Mouse (Mus musculus) midbrain, embryonic 11.5 days (tissue): ENCODE measurements around the gene Mlip. TPM values are rescaled to one million over a fixed set of nuclear protein-coding genes. Genes with fewer than 3 reads are reported as not detected.

Experiments
- ATAC-seq: fragments of 200-750 bp; cut with Nextera tagmentation; 2 replicates; pipeline ENCODE4 v1.8.0; 2017; ENCODE audit warnings: moderate TSS enrichment, moderate library complexity; ENCODE audit not compliant: low FRiP score
- DNase-seq: peaks from one replicate; pipeline ENCODE4 v3.0.0; 2015; ENCODE audit warnings: low spot score; ENCODE audit errors: missing footprints
- H3K27ac ChIP-seq: fragments of 300-500 bp; sonication (generic); 2 replicates; pipeline ENCODE4 v1.5.1; 2014; ENCODE audit warnings: low read depth, low read length
- H3K27me3 ChIP-seq: fragments of 300-500 bp; sonication (generic); 2 replicates; pipeline ENCODE4 v1.6.1; 2014; ENCODE audit warnings: mild to moderate bottlenecking, low read length, moderate library complexity, mixed read lengths; ENCODE audit not compliant: control insufficient read depth, insufficient read depth
- H3K36me3 ChIP-seq: fragments of 300-500 bp; sonication (generic); 2 replicates; pipeline ENCODE4 v1.6.1; 2014; ENCODE audit warnings: mild to moderate bottlenecking, low read length, moderate library complexity, mixed read lengths; ENCODE audit not compliant: control insufficient read depth, insufficient read depth
- H3K4me1 ChIP-seq: fragments of 300-500 bp; sonication (generic); 2 replicates; pipeline ENCODE4 v1.6.1; 2014; ENCODE audit warnings: low read length; ENCODE audit not compliant: control insufficient read depth, insufficient read depth
- H3K4me2 ChIP-seq: fragments of 300-500 bp; sonication (generic); 2 replicates; pipeline ENCODE4 v1.6.1; 2014; ENCODE audit warnings: mild to moderate bottlenecking, moderate library complexity
- H3K4me3 ChIP-seq: fragments of 300-500 bp; sonication (generic); 2 replicates; pipeline ENCODE4 v1.5.1; 2014; ENCODE audit warnings: low read depth, low read length
- H3K9ac ChIP-seq: fragments of 300-500 bp; sonication (generic); 2 replicates; pipeline ENCODE4 v1.6.1; 2014; ENCODE audit warnings: low read length
- H3K9me3 ChIP-seq: fragments of 300-500 bp; sonication (generic); 2 replicates; pipeline ENCODE4 v1.6.1; 2016; ENCODE audit warnings: low read length; ENCODE audit not compliant: control insufficient read depth
- WGBS: fragments of 180-500 bp; shearing (Covaris S2); extraction: QIAGEN DNeasy Blood & Tissue Kit; methylation state at CpG from one replicate; pipeline ENCODE4 v1.1.7; 2014; 5-methylcytosine and 5-hydroxymethylcytosine counted together
- polyA plus RNA-seq: library from polyadenylated mRNA; unstranded; fragments of >200 nt; fragmentation: Nextera tagmentation; extraction: Ambion mirVana; gene quantifications from 2 replicates; pipeline ENCODE4 v1.2.1, GENCODE M21; 2014

Mlip gene
- 0.63 TPM in 1 of 2 replicates, not detected in the other for polyA plus RNA-seq

- H3K4me1 ChIP-seq = no peaks in the 10 kb centered on the region
- no peak within 1 kb of the TSS for H3K9ac ChIP-seq
- H3K9me3 ChIP-seq = no peaks in the 10 kb centered on the region
- H3K27ac ChIP-seq = no peak within 1 kb of the TSS
- no peak within 1 kb of the TSS for H3K4me2 ChIP-seq
- 81% methylated on average over 14 of the region's 14 CpGs for WGBS
- no peak within 1 kb of the TSS for H3K4me3 ChIP-seq
- ATAC-seq (no peak), DNase-seq (peak; percentile 68)
- no peaks in the 10 kb centered on the region for H3K27me3 ChIP-seq
- no peaks in the 10 kb centered on the region for H3K36me3 ChIP-seq
These were observed at the start of gene Mlip for GRCm38 (mm10) chr9:77352432-77353175. TSS of gene Mlip (minus strand) at chr9:77352969.

- 92% methylated on average over 5 of the region's 5 CpGs for WGBS
- no peak overlapping the region for H3K27ac ChIP-seq
- no peaks in the 10 kb centered on the region for H3K9me3 ChIP-seq
- no peak overlapping the region for H3K4me3 ChIP-seq
- no peaks in the 10 kb centered on the region for H3K27me3 ChIP-seq
- no peak overlapping the region for H3K4me2 ChIP-seq
- DNase-seq (peak; percentile 61), ATAC-seq (no peak)
- no peaks in the 10 kb centered on the region for H3K36me3 ChIP-seq
- no peak overlapping the region for H3K9ac ChIP-seq
- no peaks in the 10 kb centered on the region; the same call in 1 of the 2 replicates for H3K4me1 ChIP-seq
These were observed 47.0 kb upstream of the Mlip start for GRCm38 (mm10) chr9:77399801-77400200.

GRCm38 (mm10) chr9:77398856-77399631 is 46.3 kb upstream of the Mlip start:
- Histone ChIP-seq H3K4me2 (no peak overlapping the region), H3K9ac (no peak overlapping the region), H3K4me3 (no peak overlapping the region), H3K36me3 (no peaks in the 10 kb centered on the region), H3K4me1 (no peaks in the 10 kb centered on the region; the same call in 1 of the 2 replicates), H3K27ac (no peak overlapping the region), H3K9me3 (no peaks in the 10 kb centered on the region), H3K27me3 (no peaks in the 10 kb centered on the region)
- ATAC-seq (no peak; the same call in 1 of the 2 replicates), DNase-seq (peak; percentile 85)
- WGBS = 62% methylated on average over 13 of the region's 13 CpGs

GRCm38 (mm10) chr9:77397027-77397426 is 44.3 kb upstream of the Mlip start:
- 77% methylated on average over 4 of the region's 4 CpGs for WGBS
- no peak for ATAC-seq
- H3K36me3 ChIP-seq = no peaks in the 10 kb centered on the region
- DNase-seq = peak; percentile 51
- no peak overlapping the region for H3K27ac ChIP-seq
- H3K27me3 ChIP-seq = no peaks in the 10 kb centered on the region
- H3K9ac ChIP-seq = no peak overlapping the region
- no peaks in the 10 kb centered on the region for H3K9me3 ChIP-seq
- H3K4me3 ChIP-seq = no peak overlapping the region
- no peak overlapping the region for H3K4me2 ChIP-seq
- no peaks in the 10 kb centered on the region; the same call in 1 of the 2 replicates for H3K4me1 ChIP-seq

- no peaks in the 10 kb centered on the region for H3K27me3 ChIP-seq
- H3K9ac ChIP-seq = no peak overlapping the region
- H3K4me1 ChIP-seq = no peaks in the 10 kb centered on the region
- H3K36me3 ChIP-seq = no peaks in the 10 kb centered on the region
- H3K4me3 ChIP-seq = no peak overlapping the region
- ATAC-seq (no peak), DNase-seq (peak; percentile 67)
- WGBS = 90% methylated on average over 10 of the region's 10 CpGs
- H3K27ac ChIP-seq = no peak overlapping the region
- no peaks in the 10 kb centered on the region for H3K9me3 ChIP-seq
- no peak overlapping the region for H3K4me2 ChIP-seq
These were observed 38.5 kb upstream of the Mlip start for GRCm38 (mm10) chr9:77391248-77391647.

GRCm38 (mm10) chr9:77388956-77389355 is 36.2 kb upstream of the Mlip start:
- Histone ChIP-seq H3K36me3 (no peaks in the 10 kb centered on the region), H3K27me3 (no peaks in the 10 kb centered on the region), H3K9ac (no peak overlapping the region), H3K4me3 (no peak overlapping the region), H3K27ac (no peak overlapping the region), H3K4me2 (no peak overlapping the region), H3K4me1 (no peaks in the 10 kb centered on the region), H3K9me3 (no peaks in the 10 kb centered on the region)
- 90% methylated on average over 8 of the region's 8 CpGs for WGBS
- ATAC-seq (no peak), DNase-seq (no peak)

- Histone ChIP-seq H3K27me3 (no peaks in the 10 kb centered on the region), H3K36me3 (no peaks in the 10 kb centered on the region), H3K4me3 (no peak overlapping the region), H3K27ac (no peak overlapping the region), H3K9me3 (no peaks in the 10 kb centered on the region), H3K4me2 (no peak overlapping the region), H3K9ac (no peak overlapping the region), H3K4me1 (no peaks in the 10 kb centered on the region)
- ATAC-seq (no peak; the same call in 1 of the 2 replicates), DNase-seq (peak; percentile 88)
- 38% methylated on average over 1 of the region's 1 CpGs for WGBS
These were observed 34.0 kb upstream of the Mlip start for GRCm38 (mm10) chr9:77386751-77387150.

GRCm38 (mm10) chr9:77385611-77386010 is 32.8 kb upstream of the Mlip start:
- Histone ChIP-seq H3K27me3 (no peaks in the 10 kb centered on the region), H3K4me3 (no peak overlapping the region), H3K4me2 (no peak overlapping the region), H3K9ac (no peak overlapping the region), H3K9me3 (no peaks in the 10 kb centered on the region), H3K27ac (no peak overlapping the region), H3K36me3 (no peaks in the 10 kb centered on the region), H3K4me1 (no peaks in the 10 kb centered on the region)
- ATAC-seq = no peak
- WGBS = 91% methylated on average over 12 of the region's 12 CpGs
- peak; percentile 59 for DNase-seq

- no peak for DNase-seq
- Histone ChIP-seq H3K4me3 (no peak overlapping the region), H3K4me1 (no peaks in the 10 kb centered on the region), H3K27ac (no peak overlapping the region), H3K27me3 (no peaks in the 10 kb centered on the region), H3K4me2 (no peak overlapping the region), H3K36me3 (no peaks in the 10 kb centered on the region), H3K9ac (no peak overlapping the region), H3K9me3 (no peaks in the 10 kb centered on the region)
- 84% methylated on average over 9 of the region's 9 CpGs for whole genome bisulfite sequencing
- ATAC-seq = no peak
These were observed 31.9 kb upstream of the Mlip start for GRCm38 (mm10) chr9:77384651-77385050.
